Mouse (Mus musculus) thymus, adult 2 months (tissue): Measurements from ENCODE around the gene Spns2. TPM values are rescaled to one million over a fixed set of nuclear protein-coding genes. Genes with fewer than 3 reads are reported as not detected.

Experiments used
- DNase-seq: peaks from one replicate; pipeline ENCODE4 v3.0.0; 2021
- H3K27ac ChIP-seq: fragments of 200-500 bp; 2 replicates; pipeline ENCODE4 v1.5.1; 2012; ENCODE audit warnings: low read length, control low read depth; ENCODE audit not compliant: control insufficient read depth, insufficient read depth
- H3K27me3 ChIP-seq: fragments of 200-500 bp; 2 replicates; pipeline ENCODE4 v1.6.1; 2012; ENCODE audit warnings: mild to moderate bottlenecking, low read length, moderate library complexity, mixed read lengths; ENCODE audit not compliant: control insufficient read depth, insufficient read depth
- H3K36me3 ChIP-seq: fragments of 200-500 bp; 2 replicates; pipeline ENCODE4 v1.6.1; 2012; ENCODE audit warnings: mild to moderate bottlenecking, low read length, moderate library complexity; ENCODE audit not compliant: control insufficient read depth, insufficient read depth
- H3K4me1 ChIP-seq: fragments of 200-500 bp; replicated peaks from 2 replicates; pipeline ENCODE4 v1.6.1; 2012; ENCODE audit warnings: low read length; ENCODE audit not compliant: control insufficient read depth, insufficient read depth
- H3K4me3 ChIP-seq: fragments of 200-500 bp; 2 replicates; pipeline ENCODE4 v1.5.1; 2012; ENCODE audit warnings: mild to moderate bottlenecking, low read length, control low read depth, moderate library complexity; ENCODE audit not compliant: control insufficient read depth, insufficient read depth
- CTCF ChIP-seq: fragments of 200-500 bp; IDR thresholded peaks from 2 replicates; pipeline ENCODE4 v1.5.1; 2012; ENCODE audit warnings: mild to moderate bottlenecking, control low read depth, low read length, moderate library complexity, borderline replicate concordance; ENCODE audit not compliant: control insufficient read depth, poor library complexity, insufficient read depth; ENCODE audit errors: extremely low read depth
- POLR2A ChIP-seq: fragments of 200-500 bp; IDR thresholded peaks from 2 replicates; pipeline ENCODE4 v1.6.1; 2012; ENCODE audit warnings: mild to moderate bottlenecking, low read length, control low read depth, moderate library complexity; ENCODE audit not compliant: control insufficient read depth, poor library complexity, insufficient read depth; ENCODE audit errors: extremely low read depth
- WGBS: fragments of 180-500 bp; shearing (Covaris S2); methylation state at CpG from one replicate; pipeline ENCODE4 v1.1.7; 2018; 5-methylcytosine and 5-hydroxymethylcytosine counted together
- polyA plus RNA-seq: library from polyadenylated mRNA; depleted of rRNA; stranded (reverse); fragments of >200 nt; gene quantifications from 2 replicates; pipeline ENCODE4 v1.2.3, GENCODE M21; 2012

Gene Spns2
- polyA plus RNA-seq, 1 experiment: 10.6 TPM

- 22% methylated on average over 4 of the region's 4 CpGs for WGBS
- Histone ChIP-seq H3K27me3 (no peaks in the 10 kb centered on the region), H3K4me3 (no peak overlapping the region), H3K36me3 (no peaks in the 10 kb centered on the region), H3K4me1 (no peaks in the 10 kb centered on the region), H3K27ac (no peak overlapping the region)
- DNase-seq: no peak
- TF ChIP-seq CTCF (no peak), POLR2A (no peak)
These were observed 19.7 kb downstream of the Spns2 start for GRCm38 (mm10) chr11:72470004-72470403.

GRCm38 (mm10) chr11:72469217-72469616 is 20.5 kb downstream of the Spns2 start:
- TF ChIP-seq POLR2A (no peak), CTCF (no peak)
- DNase-seq: no peak
- no peaks in the 10 kb centered on the region for H3K4me1 ChIP-seq
- no peaks in the 10 kb centered on the region for H3K36me3 ChIP-seq
- no peak overlapping the region for H3K27ac ChIP-seq
- WGBS: 41% methylated on average over 5 of the region's 5 CpGs
- no peak overlapping the region for H3K4me3 ChIP-seq
- no peaks in the 10 kb centered on the region for H3K27me3 ChIP-seq

- WGBS: 79% methylated on average over 5 of the region's 5 CpGs
- no peaks in the 10 kb centered on the region for H3K4me1 ChIP-seq
- no peak for DNase-seq
- no peaks in the 10 kb centered on the region for H3K27me3 ChIP-seq
- no peaks in the 10 kb centered on the region for H3K36me3 ChIP-seq
- H3K27ac ChIP-seq: no peak overlapping the region
- no peak overlapping the region for H3K4me3 ChIP-seq
- TF ChIP-seq POLR2A (no peak), CTCF (no peak)
These were observed 21.2 kb downstream of the Spns2 start for GRCm38 (mm10) chr11:72468525-72468924.

- no peaks in the 10 kb centered on the region for H3K27me3 ChIP-seq
- WGBS: 11% methylated on average over 11 of the region's 11 CpGs
- H3K4me3 ChIP-seq: no peak overlapping the region
- no peak for DNase-seq
- no peaks in the 10 kb centered on the region for H3K4me1 ChIP-seq
- H3K36me3 ChIP-seq: no peaks in the 10 kb centered on the region
- H3K27ac ChIP-seq: no peak overlapping the region
- TF ChIP-seq POLR2A: no peak
- no peak for TF ChIP-seq CTCF
These were observed 22.8 kb downstream of the Spns2 start for GRCm38 (mm10) chr11:72466694-72467507.

GRCm38 (mm10) chr11:72465978-72466693 is 23.6 kb downstream of the Spns2 start:
- Histone ChIP-seq H3K36me3 (no peaks in the 10 kb centered on the region), H3K27ac (no peak overlapping the region), H3K4me1 (no peaks in the 10 kb centered on the region), H3K27me3 (no peaks in the 10 kb centered on the region), H3K4me3 (no peak overlapping the region)
- DNase-seq: no peak
- TF ChIP-seq CTCF: no peak
- no peak for TF ChIP-seq POLR2A
- 75% methylated on average over 11 of the region's 11 CpGs for WGBS

GRCm38 (mm10) chr11:72464821-72465220 is 24.9 kb downstream of the Spns2 start:
- H3K36me3 ChIP-seq: no peaks in the 10 kb centered on the region

More at GRCm38 (mm10) chr11:72464821-72465220, 24.9 kb downstream of the Spns2 start:
- H3K4me1 ChIP-seq: no peaks in the 10 kb centered on the region
- no peak for TF ChIP-seq CTCF
- TF ChIP-seq POLR2A: no peak
- H3K4me3 ChIP-seq: no peak overlapping the region
- H3K27ac ChIP-seq: no peak overlapping the region
- 91% methylated on average over 3 of the region's 3 CpGs for WGBS
- no peak for DNase-seq
- no peaks in the 10 kb centered on the region for H3K27me3 ChIP-seq
